Mouse (Mus musculus) brain, embryonic 14.5 days (tissue): ENCODE results near the gene Msh3.

ENCODE experiments used
- CTCF ChIP-seq: fragments of 200-500 bp; IDR thresholded peaks from 2 replicates; pipeline ENCODE4 v1.5.1; 2012; ENCODE audit warnings: inconsistent platforms, mild to moderate bottlenecking, moderate library complexity, borderline replicate concordance; ENCODE audit not compliant: insufficient read depth, insufficient read length; ENCODE audit errors: extremely low read depth
- POLR2A ChIP-seq: fragments of 200-500 bp; IDR thresholded peaks from 2 replicates; pipeline ENCODE4 v1.6.1; 2012; ENCODE audit warnings: mild to moderate bottlenecking, inconsistent platforms, borderline replicate concordance; ENCODE audit not compliant: poor library complexity, insufficient read depth, insufficient read length, severe bottlenecking; ENCODE audit errors: extremely low read depth

DNA sequence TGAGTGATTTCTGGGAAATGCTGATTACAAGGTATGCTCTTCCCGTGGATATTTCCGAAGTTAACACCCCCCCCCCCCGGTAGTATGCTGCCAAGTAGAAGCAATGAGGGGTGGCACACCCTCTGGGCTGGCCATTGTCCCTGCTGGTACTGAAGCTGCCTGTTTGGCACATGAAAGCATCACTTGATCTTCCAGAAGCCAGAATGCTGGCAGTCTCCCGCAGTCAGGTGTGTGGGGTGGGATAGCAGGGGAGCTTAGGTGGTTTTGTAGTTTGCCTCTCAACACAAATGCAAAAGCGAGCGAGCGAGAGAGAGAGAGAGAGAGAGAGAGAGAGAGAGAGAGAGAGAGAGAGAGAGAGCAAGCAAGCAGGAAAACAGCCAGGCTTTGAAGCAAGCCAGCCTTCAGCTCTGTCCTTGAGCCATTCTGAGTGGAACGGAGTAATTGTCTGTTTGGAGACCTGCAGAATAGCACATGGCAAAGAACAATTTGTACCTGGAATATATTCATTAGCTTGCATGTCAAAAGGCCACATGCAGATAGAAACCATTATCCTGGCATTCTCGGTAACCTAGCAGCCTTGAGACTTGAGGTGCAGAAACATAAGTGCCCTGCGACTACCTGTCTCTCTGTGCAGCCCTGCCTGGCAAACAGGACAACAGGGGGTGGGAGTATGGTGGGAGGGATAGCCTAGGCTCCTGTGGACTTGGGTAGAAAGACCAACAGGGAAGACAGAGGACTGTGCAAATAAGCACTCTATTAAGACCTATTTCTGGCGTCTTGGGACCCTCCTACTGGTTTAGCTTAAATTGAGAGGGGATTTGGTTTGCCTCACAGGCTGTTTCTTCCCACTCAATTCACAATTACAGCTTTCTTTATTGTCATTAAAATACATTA lies 43.9 kb upstream of the Msh3 start:
- no peak for TF ChIP-seq POLR2A
- TF ChIP-seq CTCF = no peak
